Mouse (Mus musculus) CH12.LX (cell line): ENCODE results near the gene Hibadh. TPM values are rescaled to one million over a fixed set of nuclear protein-coding genes. Genes with fewer than 3 reads are reported as not detected.

ENCODE experiments used
- DNase-seq: peaks from one replicate; pipeline ENCODE4 v3.0.0-alpha.2; 2013; ENCODE audit errors: extremely low read depth
- H3K27ac ChIP-seq: 2 replicates; pipeline ENCODE4 v1.5.1; 2012; ENCODE audit warnings: low read depth, mild to moderate bottlenecking, control low read depth, moderate library complexity; ENCODE audit not compliant: insufficient read depth
- H3K27me3 ChIP-seq: replicated peaks from 2 replicates; pipeline ENCODE3; 2012; ENCODE audit warnings: inconsistent platforms
- H3K36me3 ChIP-seq, 2 experiments: replicated peaks in 1 of 2; 2 replicates each; pipeline versions ENCODE3 to v1.6.1; 2012; ENCODE audit warnings: inconsistent platforms in 1 of 2, low read length in 1 of 2, mild to moderate bottlenecking in 1 of 2, mixed read lengths in 1 of 2, moderate library complexity in 1 of 2; ENCODE audit not compliant: control insufficient read depth in 1 of 2, insufficient read depth in 1 of 2
- H3K4me1 ChIP-seq, 2 experiments: 2 replicates each; pipeline ENCODE4 v1.6.1; 2012; ENCODE audit warnings: inconsistent platforms in 1 of 2, moderate library complexity in 1 of 2; ENCODE audit not compliant: insufficient read depth in 2 of 2, control insufficient read depth in 1 of 2
- H3K4me2 ChIP-seq: 2 replicates; pipeline ENCODE4 v1.6.1; 2012; ENCODE audit warnings: low read depth, mild to moderate bottlenecking, control low read depth; ENCODE audit not compliant: poor library complexity, insufficient read depth, severe bottlenecking
- H3K4me3 ChIP-seq, 3 experiments: fragments of 150-350 bp in 1 of 3; sonication (generic) in 1 of 3; replicated peaks in 1 of 3; 2 replicates each; pipeline versions ENCODE3 to v1.5.1; 2011 to 2012; ENCODE audit warnings: low read depth in 2 of 3, low read length in 2 of 3, mild to moderate bottlenecking in 2 of 3, moderate library complexity in 2 of 3, control low read depth in 1 of 3, improper control_type of control experiment in 1 of 3, inconsistent platforms in 1 of 3, mixed read lengths in 1 of 3; ENCODE audit not compliant: poor library complexity in 1 of 3
- H3K79me2 ChIP-seq: replicated peaks from 2 replicates; pipeline ENCODE4 v1.6.1; 2012; ENCODE audit warnings: mild to moderate bottlenecking, moderate library complexity; ENCODE audit not compliant: control insufficient read depth, poor library complexity, insufficient read depth, severe bottlenecking; ENCODE audit errors: extremely low read depth
- H3K9ac ChIP-seq: 2 replicates; pipeline ENCODE4 v1.6.1; 2012; ENCODE audit warnings: low read depth, mild to moderate bottlenecking, control low read depth, moderate library complexity; ENCODE audit not compliant: insufficient read depth
- H3K9me3 ChIP-seq: replicated peaks from 2 replicates; pipeline ENCODE3; 2012; ENCODE audit warnings: low read length, inconsistent platforms, mixed read lengths
- BHLHE40 ChIP-seq: IDR thresholded peaks from 2 replicates; pipeline ENCODE4 v1.6.1; 2011; ENCODE audit warnings: mild to moderate bottlenecking, low read depth, low read length, improper control_type of control experiment
- CHD1 ChIP-seq: IDR thresholded peaks from 2 replicates; pipeline ENCODE4 v1.6.1; 2012; ENCODE audit warnings: low read depth, low read length, improper control_type of control experiment, inconsistent platforms
- CTCF ChIP-seq, 2 experiments: IDR thresholded peaks in 1 of 2; conservative IDR thresholded peaks in 1 of 2; 2 replicates each; pipeline ENCODE4 v1.5.1; 2011 to 2012; ENCODE audit warnings: low read depth in 2 of 2, low read length in 2 of 2, improper control_type of control experiment in 1 of 2, inconsistent platforms in 1 of 2, mild to moderate bottlenecking in 1 of 2, moderate library complexity in 1 of 2
- GABPA ChIP-seq: IDR thresholded peaks from 2 replicates; pipeline ENCODE4 v1.6.1; 2012; ENCODE audit warnings: low read depth, low read length, improper control_type of control experiment, inconsistent platforms; ENCODE audit not compliant: insufficient replicate concordance
- MAX ChIP-seq: IDR thresholded peaks from 2 replicates; pipeline ENCODE4 v1.6.1; 2011; ENCODE audit warnings: low read length, improper control_type of control experiment
- MEF2A ChIP-seq: IDR thresholded peaks from 2 replicates; pipeline ENCODE4 v1.6.1; 2014; ENCODE audit warnings: low read depth, mild to moderate bottlenecking, inconsistent platforms, low read length, improper control_type of control experiment, borderline replicate concordance
- MYC ChIP-seq: IDR thresholded peaks from 2 replicates; pipeline ENCODE4 v1.6.1; 2011; ENCODE audit warnings: low read depth, mild to moderate bottlenecking, improper control_type of control experiment, low read length
- NELFE ChIP-seq: IDR thresholded peaks from 2 replicates; pipeline ENCODE4 v1.6.1; 2011; ENCODE audit warnings: low read depth, low read length, improper control_type of control experiment
- PAX5 ChIP-seq: IDR thresholded peaks from 2 replicates; pipeline ENCODE4 v1.6.1; 2012; ENCODE audit warnings: low read length, inconsistent platforms, mixed read lengths
- POLR2A ChIP-seq: IDR thresholded peaks from 2 replicates; pipeline ENCODE4 v1.6.1; 2011; ENCODE audit warnings: low read depth, mild to moderate bottlenecking, improper control_type of control experiment, low read length
- POLR2AphosphoS2 ChIP-seq: IDR thresholded peaks from 2 replicates; pipeline ENCODE4 v1.6.1; 2011; ENCODE audit warnings: low read depth, low read length, improper control_type of control experiment
- RCOR1 ChIP-seq: conservative IDR thresholded peaks from 2 replicates; pipeline ENCODE4 v1.6.1; 2012; ENCODE audit warnings: low read depth, mild to moderate bottlenecking, inconsistent platforms, low read length, improper control_type of control experiment
- SIN3A ChIP-seq: IDR thresholded peaks from 2 replicates; pipeline ENCODE4 v1.6.1; 2012; ENCODE audit warnings: low read length, improper control_type of control experiment, inconsistent platforms
- USF1 ChIP-seq: IDR thresholded peaks from 2 replicates; pipeline ENCODE4 v1.6.1; 2014; ENCODE audit warnings: low read depth, mild to moderate bottlenecking, inconsistent platforms, low read length, improper control_type of control experiment
- USF2 ChIP-seq: conservative IDR thresholded peaks from 2 replicates; pipeline ENCODE4 v1.6.1; 2011; ENCODE audit warnings: low read depth, low read length, improper control_type of control experiment
- ZC3H11A ChIP-seq: IDR thresholded peaks from 2 replicates; pipeline ENCODE4 v1.6.1; 2012; ENCODE audit warnings: low read depth, mild to moderate bottlenecking, inconsistent platforms, low read length, improper control_type of control experiment
- ZNF384 ChIP-seq: IDR thresholded peaks from 2 replicates; pipeline ENCODE4 v1.6.1; 2012; ENCODE audit warnings: low read depth, low read length, improper control_type of control experiment, inconsistent platforms
- dilution Hi-C: fragments of 300-500 bp; cut with MboI; formaldehyde crosslinking; loops from 2 replicates; pipeline ENCODE4 v1.14.3; 2020; ENCODE audit warnings: low sequenced_read_pairs; ENCODE audit not compliant: extremely low pct_unique_long_range_greater_than_20kb, extremely low pct_ligation_motif_present
- in situ Hi-C: fragments of 300-500 bp; cut with MboI; formaldehyde crosslinking; loops from 3 replicates; pipeline ENCODE4 v1.14.3; 2019; ENCODE audit warnings: low sequenced_read_pairs, low pct_ligation_motif_present, low pct_unique_long_range_greater_than_20kb, mixed read lengths
- polyA plus RNA-seq: library from polyadenylated mRNA; unstranded; fragments of >175 nt; gene quantifications from 2 replicates; pipeline ENCODE4 v1.2.1, GENCODE M21; 2012; ENCODE audit warnings: low read depth; ENCODE audit not compliant: insufficient read length
- total RNA-seq, 2 experiments: library from RNA; depleted of rRNA; stranded (reverse); fragments of 300-350 nt in 1 of 2; fragments of >200 nt in 1 of 2; gene quantifications; 2 replicates each; pipeline ENCODE4 v1.2.3; 2012 to 2014

The Hibadh gene
- total and polyA plus RNA-seq, 3 experiments: 38.6 to 60.4 (median 44.4) TPM

DNA sequence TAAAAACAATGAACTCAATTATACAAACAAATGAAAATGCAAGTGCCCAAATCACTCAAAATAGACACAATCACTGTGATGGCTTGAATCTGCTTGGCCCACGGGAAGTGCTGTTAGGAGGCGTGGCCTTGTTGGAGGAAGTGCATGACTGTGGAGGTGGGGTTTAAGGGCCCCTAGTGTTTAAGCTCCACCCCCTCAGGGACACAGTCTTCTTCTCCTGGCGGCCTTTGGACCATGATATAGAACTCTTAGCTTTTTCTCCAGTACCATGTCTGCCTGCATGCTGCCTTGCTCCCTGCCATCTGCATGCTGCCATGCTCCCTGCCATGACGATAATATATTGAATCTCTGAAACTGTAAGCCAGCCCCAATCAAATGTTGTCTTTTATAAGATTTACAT is 77.2 kb downstream of the Hibadh start:
- no peak for DNase-seq
- Histone ChIP-seq H3K9me3 (no peaks in the 10 kb centered on the region), H3K9ac (no peak overlapping the region), H3K79me2 (no peaks in the 10 kb centered on the region), H3K4me1 (no peaks in the 10 kb centered on the region), H3K4me2 (no peak overlapping the region)
- dilution Hi-C loops: no loop called here
- TF ChIP-seq ZNF384 (no peak), MAX (no peak)
- TF ChIP-seq, all 38 proteins: peak for 0
- peaks cover 0 to 27% of the 10 kb centered on the region in 2 experiments for H3K36me3 ChIP-seq
- no peak overlapping the region for H3K27ac ChIP-seq
- in situ Hi-C loops: no loop called here
- no peak overlapping the region for H3K4me3 ChIP-seq
- no peaks in the 10 kb centered on the region for H3K27me3 ChIP-seq

DNA sequence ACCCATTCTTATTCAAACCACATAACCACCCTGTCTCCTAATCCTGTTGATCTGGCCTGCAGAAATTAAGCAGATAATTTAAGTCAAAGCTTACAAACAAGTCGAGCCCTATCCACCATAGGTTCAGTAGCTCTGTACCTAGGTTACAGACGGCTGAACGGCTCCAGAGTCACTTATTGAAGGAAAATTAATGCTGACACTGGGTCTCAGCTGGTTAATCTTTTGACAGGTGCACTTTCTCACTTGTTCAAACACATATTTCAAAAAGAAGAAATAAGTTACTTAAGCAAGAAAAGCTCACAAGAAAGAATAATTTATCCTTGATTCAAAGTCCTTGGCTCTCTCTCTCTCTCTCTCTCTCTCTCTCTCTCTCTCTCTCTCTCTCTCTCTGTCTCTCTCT is 81.1 kb downstream of the Hibadh start:
- H3K27ac ChIP-seq: no peak overlapping the region
- no peak overlapping the region for H3K4me2 ChIP-seq
- no peaks in the 10 kb centered on the region for H3K27me3 ChIP-seq
- no peaks in the 10 kb centered on the region for H3K4me1 ChIP-seq
- no peak overlapping the region for H3K9ac ChIP-seq
- dilution Hi-C loops: no loop called here
- DNase-seq: no peak
- TF ChIP-seq ZC3H11A: no peak
- TF ChIP-seq MEF2A: no peak
- no peak for TF ChIP-seq CHD1
- TF ChIP-seq CTCF (conservative IDR thresholded peaks at IDR 0.05 in 1 of 2, IDR thresholded peaks at IDR 0.05 in 1 of 2; ENCODE audit: low read depth in 2 of 2, low read length in 2 of 2): no peak
- TF ChIP-seq BHLHE40: no peak
- TF ChIP-seq MAX: no peak
- no peak for TF ChIP-seq RCOR1
- no peak for TF ChIP-seq PAX5
- TF ChIP-seq POLR2A: no peak
- no peak for TF ChIP-seq SIN3A
- TF ChIP-seq POLR2AphosphoS2: no peak
- TF ChIP-seq MYC: no peak
- peaks cover under 1 to 36% of the 10 kb centered on the region in 2 experiments for H3K36me3 ChIP-seq
- no peaks in the 10 kb centered on the region for H3K79me2 ChIP-seq
- H3K4me3 ChIP-seq: no peak overlapping the region
- no peaks in the 10 kb centered on the region for H3K9me3 ChIP-seq
- in situ Hi-C loops: no loop called here

DNA sequence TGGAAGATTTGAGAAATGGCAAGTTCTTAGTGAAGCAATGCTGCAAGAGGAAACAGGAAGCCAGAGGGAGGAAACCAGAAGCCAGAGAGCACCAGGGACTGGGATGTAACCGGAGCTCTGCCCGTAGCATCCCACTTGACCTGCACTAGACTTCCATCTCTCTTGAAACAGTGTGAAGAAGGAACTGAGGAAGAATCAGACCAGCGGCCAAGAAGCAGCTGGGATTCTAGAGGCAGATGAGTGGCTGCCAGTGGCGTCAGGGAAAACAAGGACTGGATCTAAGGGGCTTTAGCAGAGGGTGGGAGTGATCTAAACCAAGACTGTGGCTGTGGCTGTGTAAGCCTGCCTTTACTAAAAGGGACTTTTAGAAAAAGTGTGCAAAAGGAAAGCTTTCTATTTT is 95.8 kb downstream of the Hibadh start:
- Histone ChIP-seq H3K79me2 (no peaks in the 10 kb centered on the region), H3K9ac (no peak overlapping the region), H3K27ac (no peak overlapping the region), H3K4me1 (no peaks in the 10 kb centered on the region), H3K27me3 (no peaks in the 10 kb centered on the region), H3K4me3 (no peak overlapping the region), H3K36me3 (peaks cover 11 to 49% of the 10 kb centered on the region in 2 experiments), H3K4me2 (no peak overlapping the region), H3K9me3 (no peaks in the 10 kb centered on the region)
- DNase-seq: no peak
- TF ChIP-seq GABPA (no peak), USF2 (no peak), USF1 (no peak), NELFE (no peak), ZNF384 (no peak), MEF2A (no peak)
- in situ Hi-C loops: no loop called here
- dilution Hi-C loops: no loop called here
